Mouse (Mus musculus) embryonic facial prominence, embryonic 13.5 days (tissue): Measurements from ENCODE around the gene Cpxcr1. TPM values are rescaled to one million over a fixed set of nuclear protein-coding genes. Genes with fewer than 3 reads are reported as not detected.

Source experiments
- ATAC-seq: fragments of 200-750 bp; cut with Nextera tagmentation; 2 replicates; pipeline ENCODE4 v1.8.0; 2017; ENCODE audit warnings: low read depth; ENCODE audit not compliant: insufficient number of reproducible peaks, insufficient read depth, low FRiP score, low TSS enrichment
- H3K27ac ChIP-seq: fragments of 300-500 bp; sonication (generic); 2 replicates; pipeline ENCODE4 v1.5.1; 2015; ENCODE audit warnings: moderate library complexity, mild to moderate bottlenecking, inconsistent platforms
- H3K27me3 ChIP-seq: fragments of 300-500 bp; sonication (generic); 2 replicates; pipeline ENCODE4 v1.6.1; 2015; ENCODE audit warnings: mild to moderate bottlenecking, inconsistent platforms
- H3K36me3 ChIP-seq: fragments of 300-500 bp; sonication (generic); 2 replicates; pipeline ENCODE4 v1.6.1; 2015; ENCODE audit warnings: mild to moderate bottlenecking, inconsistent platforms
- H3K4me1 ChIP-seq: fragments of 300-500 bp; sonication (generic); 2 replicates; pipeline ENCODE4 v1.6.1; 2015; ENCODE audit warnings: inconsistent platforms
- H3K4me2 ChIP-seq: fragments of 300-500 bp; sonication (generic); 2 replicates; pipeline ENCODE4 v1.6.1; 2015; ENCODE audit warnings: moderate library complexity, mild to moderate bottlenecking, inconsistent platforms
- H3K4me3 ChIP-seq: fragments of 300-500 bp; sonication (generic); 2 replicates; pipeline ENCODE4 v1.5.1; 2015; ENCODE audit warnings: mild to moderate bottlenecking, inconsistent platforms
- H3K9ac ChIP-seq: fragments of 300-500 bp; sonication (generic); 2 replicates; pipeline ENCODE4 v1.6.1; 2015; ENCODE audit warnings: mild to moderate bottlenecking, inconsistent platforms
- H3K9me3 ChIP-seq: fragments of 300-500 bp; sonication (generic); 2 replicates; pipeline ENCODE4 v1.6.1; 2016; ENCODE audit warnings: inconsistent platforms
- polyA plus RNA-seq: library from polyadenylated mRNA; unstranded; fragments of >200 nt; fragmentation: Nextera tagmentation; extraction: Ambion mirVana; gene quantifications from 2 replicates; pipeline ENCODE4 v1.2.1, GENCODE M21; 2015

Gene Cpxcr1
- not detected in 2 replicates for polyA plus RNA-seq

DNA sequence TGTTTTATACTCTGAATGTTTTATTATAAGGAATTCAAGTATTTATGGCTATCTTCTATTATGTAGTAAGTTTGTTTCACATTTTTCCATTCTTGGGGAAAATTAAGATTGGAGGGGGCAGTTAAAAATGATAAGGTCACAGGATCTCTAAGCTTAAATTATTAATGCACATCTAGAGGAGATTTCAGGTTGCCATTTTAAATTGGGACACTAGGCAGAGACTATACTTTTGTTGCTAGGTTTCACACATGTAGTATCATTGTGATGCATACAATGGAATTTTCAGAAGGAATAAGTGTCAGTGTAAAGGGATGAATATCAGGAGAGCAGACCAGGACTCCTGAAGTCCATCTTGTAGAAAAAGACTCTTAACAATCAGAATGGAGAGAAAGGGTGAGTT is at the start of gene Cpxcr1:
Cpxcr1 (plus strand) TSS at position 301 of the 400 bp plus-strand sequence.
- H3K4me3 ChIP-seq: no peak within 1 kb of the TSS
- ATAC-seq: no peak
- no peaks in the 10 kb centered on the region for H3K9me3 ChIP-seq

More for the DNA sequence above, at the start of gene Cpxcr1:
- no peaks in the 10 kb centered on the region for H3K27me3 ChIP-seq
- H3K4me2 ChIP-seq: no peak within 1 kb of the TSS
- no peaks in the 10 kb centered on the region for H3K36me3 ChIP-seq
- H3K27ac ChIP-seq: no peak within 1 kb of the TSS
- H3K4me1 ChIP-seq: no peaks in the 10 kb centered on the region
- no peak within 1 kb of the TSS for H3K9ac ChIP-seq

Other genes starting within 250 kb of the Cpxcr1 start
- gene H2afb2, start 232.2 kb downstream of the Cpxcr1 start, polyA plus RNA-seq: not detected in 2 replicates